Mouse (Mus musculus) midbrain, postnatal 0 days (tissue): ENCODE results near the gene Gm42517. TPM values are rescaled to one million over a fixed set of nuclear protein-coding genes. Genes with fewer than 3 reads are reported as not detected.

Experiments used
- ATAC-seq: fragments of 200-750 bp; cut with Nextera tagmentation; 2 replicates; pipeline ENCODE4 v1.8.0; 2017; ENCODE audit warnings: moderate number of reproducible peaks, mild to moderate bottlenecking, moderate TSS enrichment, moderate library complexity; ENCODE audit not compliant: low FRiP score
- DNase-seq: peaks from one replicate; pipeline ENCODE4 v3.0.0-alpha.2; 2015; ENCODE audit warnings: low spot score
- H3K27ac ChIP-seq: fragments of 300-500 bp; sonication (generic); 2 replicates; pipeline ENCODE4 v1.5.1; 2014; ENCODE audit warnings: low read depth, mild to moderate bottlenecking, low read length, mixed read lengths
- H3K27me3 ChIP-seq: fragments of 300-500 bp; sonication (generic); 2 replicates; pipeline ENCODE4 v1.6.1; 2014; ENCODE audit warnings: low read length, control low read depth, mixed read lengths; ENCODE audit not compliant: insufficient read depth
- H3K36me3 ChIP-seq: fragments of 300-500 bp; sonication (generic); 2 replicates; pipeline ENCODE4 v1.6.1; 2014; ENCODE audit warnings: low read length, control low read depth, mixed read lengths; ENCODE audit not compliant: insufficient read depth
- H3K4me1 ChIP-seq: fragments of 300-500 bp; sonication (generic); 2 replicates; pipeline ENCODE4 v1.6.1; 2014; ENCODE audit warnings: mild to moderate bottlenecking, control low read depth, antibody characterized with exemption, low read length, mixed read lengths; ENCODE audit not compliant: insufficient read depth
- H3K4me2 ChIP-seq: fragments of 300-500 bp; sonication (generic); 2 replicates; pipeline ENCODE4 v1.6.1; 2014; ENCODE audit warnings: low read depth, mild to moderate bottlenecking, low read length, mixed read lengths; ENCODE audit not compliant: poor library complexity, severe bottlenecking
- H3K4me3 ChIP-seq: fragments of 300-500 bp; sonication (generic); 2 replicates; pipeline ENCODE4 v1.5.1; 2014; ENCODE audit warnings: low read depth, mild to moderate bottlenecking, low read length, moderate library complexity
- H3K9ac ChIP-seq: fragments of 300-500 bp; sonication (generic); replicated peaks from 2 replicates; pipeline ENCODE4 v1.6.1; 2014; ENCODE audit warnings: mild to moderate bottlenecking, low read length, moderate library complexity, mixed read lengths; ENCODE audit not compliant: poor library complexity, severe bottlenecking
- H3K9me3 ChIP-seq: fragments of 300-500 bp; sonication (generic); 2 replicates; pipeline ENCODE4 v1.6.1; 2016; ENCODE audit warnings: low read length, control low read depth
- CTCF ChIP-seq: IDR thresholded peaks from 2 replicates; pipeline ENCODE4 v1.5.1; 2016; ENCODE audit warnings: antibody characterized with exemption, mild to moderate bottlenecking
- WGBS: fragments of 180-500 bp; shearing (Covaris S2); extraction: QIAGEN DNeasy Blood & Tissue Kit; methylation state at CpG from one replicate; pipeline ENCODE4 v1.1.7; 2014; 5-methylcytosine and 5-hydroxymethylcytosine counted together
- polyA plus RNA-seq: library from polyadenylated mRNA; unstranded; fragments of >200 nt; fragmentation: Nextera tagmentation; extraction: Ambion mirVana; gene quantifications from 2 replicates; pipeline ENCODE4 v1.2.1, GENCODE M21; 2015
- total RNA-seq: library from RNA; depleted of rRNA; stranded (reverse); fragments of >200 nt; gene quantifications from 2 replicates; pipeline ENCODE4 v1.2.3, GENCODE M21; 2014

Gm42517 gene
- total and polyA plus RNA-seq, 2 experiments from 2014 or later = 4.6 to 116 TPM

DNA sequence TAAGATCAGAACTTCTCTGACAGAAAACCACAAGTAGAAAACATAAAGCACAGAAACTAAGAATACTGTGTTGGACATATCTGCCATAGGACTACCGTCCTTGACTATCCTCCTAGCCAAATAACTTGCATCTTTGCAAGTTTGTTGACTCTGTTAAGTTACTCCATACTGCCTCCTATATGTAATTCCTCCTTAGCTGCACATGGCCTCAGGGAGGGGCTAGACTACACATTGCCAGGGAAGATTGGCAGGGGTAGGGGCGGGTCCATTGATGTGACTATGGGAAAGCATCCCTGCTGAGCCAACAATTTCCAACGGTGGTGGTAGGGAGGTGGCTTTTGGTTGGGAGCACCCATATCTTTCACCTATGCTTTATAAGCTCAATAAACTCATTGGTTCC, 5.4 kb downstream of the Gm42517 start:
- H3K4me3 ChIP-seq = no peak overlapping the region
- no peak overlapping the region for H3K9ac ChIP-seq
- 32% methylated on average over 3 of the region's 3 CpGs for WGBS
- no peaks in the 10 kb centered on the region for H3K9me3 ChIP-seq
- no peak overlapping the region for H3K4me2 ChIP-seq
- H3K27me3 ChIP-seq = peaks cover 10% of the 10 kb centered on the region; the same call in 1 of the 2 replicates
- DNase-seq = peak; percentile 37
- no peaks in the 10 kb centered on the region for H3K36me3 ChIP-seq
- peak; percentile 50 for TF ChIP-seq CTCF
- H3K27ac ChIP-seq = no peak overlapping the region
- ATAC-seq = no peak
- peaks cover 7% of the 10 kb centered on the region; the same call in 1 of the 2 replicates for H3K4me1 ChIP-seq

DNA sequence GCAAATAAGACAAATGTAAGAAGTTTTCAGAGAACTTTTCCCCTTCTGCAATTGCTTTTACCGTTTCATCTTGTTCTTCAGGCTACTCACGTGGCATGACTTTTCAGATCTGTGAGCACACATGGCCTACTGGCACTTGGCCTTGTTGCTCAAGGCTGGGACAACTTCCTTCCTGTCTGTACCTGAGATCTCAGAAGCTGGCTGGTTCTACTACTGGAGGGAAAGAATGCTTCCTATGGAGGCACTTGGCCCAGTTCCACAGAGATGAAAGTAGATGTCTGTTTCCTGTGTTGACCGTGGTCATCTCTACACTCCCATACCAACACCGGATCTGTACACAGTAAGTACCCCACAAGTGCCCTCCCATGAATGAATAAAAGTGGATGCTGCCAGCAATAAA, 7.5 kb downstream of the Gm42517 start:
- no peak for ATAC-seq
- WGBS = 95% methylated on average over 4 of the region's 4 CpGs
- H3K4me1 ChIP-seq = peaks cover 2% of the 10 kb centered on the region; the same call in 1 of the 2 replicates
- peaks cover 8% of the 10 kb centered on the region; the same call in 1 of the 2 replicates for H3K27me3 ChIP-seq
- DNase-seq = no peak
- H3K9me3 ChIP-seq = no peaks in the 10 kb centered on the region
- H3K9ac ChIP-seq = no peak overlapping the region
- no peak for TF ChIP-seq CTCF
- H3K4me3 ChIP-seq = no peak overlapping the region
- no peaks in the 10 kb centered on the region for H3K36me3 ChIP-seq
- no peak overlapping the region for H3K27ac ChIP-seq
- no peak overlapping the region for H3K4me2 ChIP-seq

DNA sequence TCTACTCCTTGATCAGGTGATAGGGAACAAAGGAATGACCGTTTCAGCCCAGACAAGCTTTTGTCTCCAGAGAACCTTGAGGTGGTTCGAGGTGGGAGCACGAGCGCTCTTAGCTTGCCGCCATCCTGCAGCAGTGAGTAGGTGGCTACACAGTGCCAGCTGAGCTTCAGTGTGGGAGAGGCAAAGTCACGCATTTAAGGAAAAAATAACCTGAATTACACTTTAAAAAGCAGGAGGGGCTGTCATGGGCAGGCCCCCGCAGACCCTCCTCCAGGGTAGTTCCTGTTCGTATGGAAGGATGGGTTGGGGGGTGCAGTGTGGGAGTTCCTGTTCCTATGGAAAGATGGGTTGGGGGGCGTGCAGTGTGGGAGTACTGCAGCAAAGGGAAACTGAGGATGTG, 8.2 kb downstream of the Gm42517 start:
- WGBS = 91% methylated on average over 9 of the region's 9 CpGs
- Histone ChIP-seq H3K4me3 (no peak overlapping the region), H3K27ac (no peak overlapping the region), H3K27me3 (peaks cover 1% of the 10 kb centered on the region; the same call in 1 of the 2 replicates), H3K9ac (no peak overlapping the region), H3K4me2 (no peak overlapping the region), H3K4me1 (no peaks in the 10 kb centered on the region), H3K36me3 (no peaks in the 10 kb centered on the region), H3K9me3 (no peaks in the 10 kb centered on the region)
- TF ChIP-seq CTCF = no peak
- DNase-seq (no peak), ATAC-seq (no peak)

DNA sequence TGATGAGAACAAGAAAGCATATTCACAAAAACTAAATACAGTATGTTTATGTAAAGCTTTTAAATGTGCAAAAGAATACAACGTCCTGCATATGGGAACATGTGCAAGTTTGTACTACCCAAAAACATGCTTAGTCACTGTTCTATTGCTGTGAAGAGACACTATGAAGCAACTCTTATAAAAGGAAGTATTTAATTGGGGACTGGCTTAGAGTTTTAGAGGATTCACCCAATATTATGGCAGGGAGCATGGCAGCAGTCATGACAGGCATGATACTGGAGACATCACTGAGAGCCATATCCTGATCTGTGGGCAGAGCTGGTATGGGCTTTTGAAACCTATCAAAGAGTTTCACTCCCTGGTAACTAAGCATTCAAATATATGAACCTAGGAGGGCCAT, 9.9 kb downstream of the Gm42517 start:
- H3K27ac ChIP-seq = no peak overlapping the region
- no peak overlapping the region for H3K4me2 ChIP-seq
- no peak for DNase-seq
- no peaks in the 10 kb centered on the region for H3K36me3 ChIP-seq
- H3K9me3 ChIP-seq = no peaks in the 10 kb centered on the region
- WGBS = 96% methylated on average over 1 of the region's 1 CpGs
- H3K4me1 ChIP-seq = no peaks in the 10 kb centered on the region
- TF ChIP-seq CTCF = no peak
- no peaks in the 10 kb centered on the region for H3K27me3 ChIP-seq
- no peak overlapping the region for H3K9ac ChIP-seq
- ATAC-seq = no peak
- H3K4me3 ChIP-seq = no peak overlapping the region

DNA sequence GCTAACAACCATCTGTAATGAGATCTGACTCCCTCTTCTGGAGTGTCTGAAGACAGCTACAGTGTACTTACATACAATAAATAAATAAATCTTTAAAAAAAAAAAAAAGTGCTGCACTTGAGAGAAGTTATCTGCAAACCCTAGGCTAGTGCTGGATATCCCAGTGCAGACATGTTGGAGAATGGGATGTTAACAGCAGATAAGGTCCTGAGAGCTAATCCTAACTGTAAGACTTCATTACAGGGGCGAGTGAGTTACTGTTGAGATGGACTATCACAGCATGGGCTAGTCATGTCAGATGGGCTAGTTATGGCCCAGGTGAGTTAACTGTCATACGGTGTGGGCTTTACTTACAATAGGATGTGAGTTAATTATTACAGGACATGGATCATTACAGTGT, 13.7 kb downstream of the Gm42517 start:
- Histone ChIP-seq H3K4me1 (no peaks in the 10 kb centered on the region), H3K9ac (no peak overlapping the region), H3K36me3 (0 out of 2 replicates have a peak, but pooled peaks cover 2% of the 10 kb centered on the region), H3K4me3 (no peak overlapping the region), H3K4me2 (no peak overlapping the region), H3K27ac (no peak overlapping the region), H3K27me3 (no peaks in the 10 kb centered on the region), H3K9me3 (no peaks in the 10 kb centered on the region)
- no peak for TF ChIP-seq CTCF
- DNase-seq (no peak), ATAC-seq (no peak)
- WGBS = 82% methylated on average over 2 of the region's 2 CpGs

DNA sequence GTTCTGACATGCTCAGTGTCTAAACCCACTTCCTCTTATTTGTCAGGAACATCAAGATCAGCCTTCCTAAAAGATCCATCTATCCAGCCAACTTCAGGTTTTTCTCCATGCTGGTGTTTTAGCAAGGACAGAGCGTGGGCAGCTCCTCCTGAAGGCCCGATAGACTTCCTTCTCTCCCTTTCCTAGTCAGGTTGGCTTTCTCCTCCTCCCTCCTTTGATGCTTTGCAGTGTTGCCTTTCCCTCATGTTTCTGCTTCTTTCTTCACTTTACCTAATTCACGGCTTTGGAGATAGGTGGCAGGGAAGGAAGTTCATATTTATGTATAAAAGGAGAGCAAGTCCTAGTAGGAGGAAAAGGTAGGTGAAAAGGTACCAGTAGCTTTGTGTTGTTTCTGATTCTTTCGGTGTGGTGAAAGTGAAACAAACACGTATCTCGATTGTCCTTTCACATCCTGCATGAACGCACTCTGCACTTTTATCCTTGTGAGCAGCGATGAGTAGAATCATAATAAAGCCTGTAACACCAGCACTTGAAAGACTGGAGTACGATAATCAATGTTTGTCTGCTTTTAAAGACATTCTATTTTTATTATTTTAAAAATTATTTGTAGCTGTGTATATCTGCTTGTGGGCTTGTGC, 18.1 kb downstream of the Gm42517 start:
- 99% methylated on average over 9 of the region's 9 CpGs for WGBS
- Histone ChIP-seq H3K36me3 (peaks cover 23% of the 10 kb centered on the region), H3K27me3 (no peaks in the 10 kb centered on the region), H3K4me3 (no peak overlapping the region), H3K4me2 (no peak overlapping the region), H3K9me3 (no peaks in the 10 kb centered on the region), H3K4me1 (no peaks in the 10 kb centered on the region), H3K9ac (no peak overlapping the region), H3K27ac (no peak overlapping the region)
- DNase-seq (no peak), ATAC-seq (no peak)
- TF ChIP-seq CTCF = no peak
